Mouse (Mus musculus) cerebellum, adult 9-11 months (tissue): ENCODE measurements around the gene Tgif1.

Experiments
- DNase-seq: peaks from one replicate; pipeline ENCODE4 v3.0.0; 2022

The Tgif1 gene

GRCm38 (mm10) chr17:70853436-70853905, at the start of gene Tgif1:
Gene Tgif1, minus strand, starts transcription at chr17:70853546.
- peak; percentile 10 for DNase-seq

GRCm38 (mm10) chr17:70900660-70901059, 47.3 kb upstream of the Tgif1 start:
- no peak for DNase-seq

DNA sequence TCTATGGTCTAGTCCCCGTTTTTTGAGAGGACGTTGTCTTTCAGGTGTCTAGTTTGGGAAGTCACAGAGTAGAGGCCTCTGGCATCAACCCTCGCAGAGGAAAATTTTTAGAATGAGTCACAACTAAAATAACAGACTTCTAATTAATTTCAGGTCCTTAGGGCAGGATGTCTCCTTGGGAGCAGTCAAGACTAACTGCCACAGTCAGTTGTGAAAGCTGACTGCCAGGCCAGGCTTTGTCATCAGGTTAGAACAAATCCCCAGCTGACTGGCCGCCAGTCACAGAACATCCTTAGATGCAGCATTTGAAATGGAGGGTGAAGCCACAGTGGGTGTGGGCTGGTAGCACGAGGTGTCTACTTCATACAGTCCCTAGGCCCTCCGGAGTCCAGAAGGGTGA, 46.3 kb upstream of the Tgif1 start:
- DNase-seq, result no peak

DNA sequence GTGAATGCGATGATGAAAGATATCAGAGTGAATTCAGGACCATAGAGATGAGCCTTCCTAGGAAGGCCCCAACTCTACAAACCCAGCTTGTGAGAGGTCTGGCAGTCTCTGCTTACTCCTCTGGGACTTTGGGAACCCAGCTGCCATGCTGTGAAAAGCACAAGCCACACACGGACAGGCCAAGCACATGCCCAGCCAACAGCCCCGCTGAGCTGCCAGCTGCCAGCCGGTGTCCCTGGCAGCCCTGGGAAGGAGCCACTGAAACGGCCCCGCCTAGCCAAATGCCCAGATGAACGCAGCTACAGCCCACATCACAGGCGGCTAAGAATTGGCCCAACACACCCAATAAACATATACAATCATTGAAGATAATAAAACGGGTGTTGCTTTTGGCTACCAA, 41.5 kb upstream of the Tgif1 start:
- DNase-seq, result peak; percentile 87

DNA sequence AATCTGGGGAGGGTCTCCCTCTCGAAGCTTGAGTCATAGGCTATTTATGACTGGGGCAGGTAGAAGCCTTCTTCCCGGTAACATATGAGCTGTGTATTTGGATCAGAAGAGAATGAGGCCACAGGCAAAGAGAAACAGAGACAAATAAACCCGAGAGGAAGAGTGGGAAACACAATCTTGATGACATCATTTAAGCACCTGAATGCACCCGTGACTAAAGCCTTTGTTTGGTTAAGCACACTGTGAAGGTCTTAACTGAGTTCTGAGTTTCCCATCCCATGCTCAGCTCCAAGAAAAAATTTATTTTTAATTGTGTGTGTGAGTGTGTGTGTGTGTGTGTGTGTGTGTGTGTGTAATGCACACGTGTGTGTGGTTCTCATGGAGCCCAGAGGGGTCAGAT, 39.8 kb upstream of the Tgif1 start:
- DNase-seq, result no peak

DNA sequence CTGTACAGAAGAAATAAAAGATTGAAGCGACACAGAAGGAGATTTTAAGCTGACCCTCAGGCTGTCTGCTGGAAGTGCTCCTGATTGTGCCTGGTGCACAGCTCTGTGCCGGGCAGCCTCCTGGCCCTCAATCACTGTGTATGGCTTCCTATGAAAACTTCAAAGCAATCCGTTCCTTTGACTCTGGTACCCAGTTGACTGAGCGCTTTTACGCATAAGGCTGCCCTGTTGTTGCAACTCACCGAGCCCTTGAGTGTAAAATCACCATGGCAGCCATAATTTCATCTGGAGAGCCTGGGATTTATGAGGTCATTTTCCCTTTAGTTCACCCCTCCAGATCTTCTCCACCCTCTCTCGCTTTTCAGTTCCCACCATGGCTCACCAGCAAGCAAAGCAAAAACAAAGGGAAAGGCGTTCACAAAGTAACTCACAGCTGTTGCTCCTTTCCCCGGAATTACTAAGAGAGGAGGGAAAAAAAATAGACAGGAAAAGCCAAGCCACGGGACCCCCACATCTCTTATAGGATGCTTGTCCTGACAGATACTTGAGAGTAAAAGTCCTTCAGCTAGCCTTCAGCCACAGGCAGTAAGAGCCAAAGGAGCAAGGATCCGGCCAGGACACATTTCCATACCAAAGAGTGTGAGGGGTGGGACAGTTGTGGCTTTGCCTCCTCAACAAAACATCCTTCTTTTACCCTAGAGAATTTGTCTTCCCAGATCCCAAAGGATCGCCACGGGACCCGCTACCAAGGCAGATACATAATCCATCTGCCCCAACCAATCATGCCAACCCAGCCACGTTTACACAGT, 39.1 kb upstream of the Tgif1 start:
- DNase-seq, result no peak

DNA sequence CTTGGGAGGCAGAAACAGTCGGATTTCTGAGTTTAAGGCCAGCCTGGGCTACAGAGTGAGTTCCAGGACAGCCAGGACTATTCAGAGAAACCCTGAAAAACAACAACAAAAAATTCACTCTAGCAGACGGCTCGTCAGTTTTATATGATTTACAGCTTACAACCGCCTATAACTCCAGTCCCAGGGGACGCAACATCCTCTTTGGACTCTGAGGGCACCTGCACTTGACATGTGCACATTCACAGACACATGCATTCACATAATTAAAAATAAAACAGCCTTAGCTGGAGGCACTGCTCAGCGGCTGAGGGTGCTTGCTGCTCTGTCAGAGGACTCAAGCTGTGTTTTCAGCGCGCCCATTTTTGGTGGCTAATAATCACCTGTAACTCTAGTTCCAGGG, 37.2 kb upstream of the Tgif1 start:
- no peak for DNase-seq

DNA sequence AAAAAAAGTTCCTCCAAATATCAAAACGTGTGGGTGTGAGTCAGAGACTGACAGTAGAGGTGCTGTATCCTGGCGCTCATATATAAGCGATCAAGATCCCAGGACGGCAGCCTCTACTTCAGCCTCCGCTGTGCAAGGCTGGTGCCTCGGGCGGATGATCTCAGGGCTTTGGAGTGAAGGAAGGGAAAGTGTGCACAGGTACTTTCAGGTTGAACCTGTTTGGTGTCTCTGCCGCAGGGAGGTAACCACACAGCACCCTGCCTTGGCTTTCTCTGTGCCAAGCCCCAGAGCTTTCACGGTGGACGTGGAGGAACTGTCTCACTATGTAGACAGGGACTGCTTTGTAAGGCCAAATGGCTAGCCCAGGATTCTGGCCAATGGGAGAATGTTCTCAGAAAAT, 35.3 kb upstream of the Tgif1 start:
- DNase-seq, result no peak

- no peak for DNase-seq
These were observed 34.5 kb upstream of the Tgif1 start for GRCm38 (mm10) chr17:70887848-70888247.

GRCm38 (mm10) chr17:70886641-70887391, 33.5 kb upstream of the Tgif1 start:
- no peak for DNase-seq

DNA sequence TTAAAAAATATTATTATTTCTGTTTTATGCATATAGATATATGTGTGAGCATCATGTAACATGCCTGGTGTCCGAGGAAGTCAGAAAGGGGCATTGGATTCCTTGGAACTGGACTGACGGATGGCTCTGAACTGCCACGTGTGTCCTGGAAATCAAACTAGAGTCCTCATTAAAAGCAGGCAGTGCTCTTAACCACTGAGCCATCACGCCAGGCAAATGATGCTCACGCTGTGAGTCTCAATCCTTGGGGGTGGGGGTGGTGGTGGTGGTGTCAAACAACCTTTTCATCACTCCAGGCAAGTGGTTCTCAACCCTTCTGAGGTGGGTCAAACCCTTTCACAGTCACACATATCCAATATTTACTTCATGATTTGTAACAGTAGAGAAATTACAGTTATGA, 32.5 kb upstream of the Tgif1 start:
- DNase-seq, result no peak

GRCm38 (mm10) chr17:70881934-70882333, 28.6 kb upstream of the Tgif1 start:
- no peak for DNase-seq

GRCm38 (mm10) chr17:70881194-70881593, 27.8 kb upstream of the Tgif1 start:
- no peak for DNase-seq

DNA sequence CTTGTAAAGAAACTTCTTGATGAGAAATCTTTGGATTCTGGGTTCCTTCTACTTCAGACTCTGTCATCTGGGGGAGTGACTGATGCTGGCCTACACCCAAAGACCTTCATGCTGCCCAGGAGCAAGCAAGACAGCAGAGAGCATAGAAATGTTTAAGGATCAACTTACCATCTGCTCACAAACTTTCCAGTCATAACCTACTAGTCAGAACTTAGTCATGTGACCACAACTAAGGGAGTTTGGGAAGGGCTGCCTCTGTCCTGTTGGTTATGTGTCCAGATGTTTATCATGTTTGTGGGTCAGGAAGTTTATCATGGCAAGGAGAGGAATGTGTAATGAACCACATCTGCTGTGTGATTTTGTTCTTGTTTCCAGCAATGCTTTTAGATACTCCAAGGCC, 24.9 kb upstream of the Tgif1 start:
- DNase-seq, result no peak

DNA sequence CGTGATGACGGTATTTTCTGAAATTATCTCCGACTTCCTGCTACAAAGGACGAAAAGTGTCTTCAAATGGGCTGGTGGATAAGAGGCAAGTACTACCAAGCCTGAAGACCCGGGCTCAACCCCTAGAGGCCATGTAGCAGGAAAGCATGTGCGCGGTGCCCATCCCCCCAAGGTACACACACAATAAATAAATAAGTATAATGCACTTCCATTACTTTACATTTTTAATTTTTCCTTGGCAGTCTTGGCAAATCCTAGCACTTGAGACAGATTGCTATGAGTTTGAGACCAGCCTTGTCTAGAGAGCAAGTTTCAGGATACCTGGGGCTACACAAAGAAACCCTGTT, 20.4 kb upstream of the Tgif1 start:
- DNase-seq, result no peak

DNA sequence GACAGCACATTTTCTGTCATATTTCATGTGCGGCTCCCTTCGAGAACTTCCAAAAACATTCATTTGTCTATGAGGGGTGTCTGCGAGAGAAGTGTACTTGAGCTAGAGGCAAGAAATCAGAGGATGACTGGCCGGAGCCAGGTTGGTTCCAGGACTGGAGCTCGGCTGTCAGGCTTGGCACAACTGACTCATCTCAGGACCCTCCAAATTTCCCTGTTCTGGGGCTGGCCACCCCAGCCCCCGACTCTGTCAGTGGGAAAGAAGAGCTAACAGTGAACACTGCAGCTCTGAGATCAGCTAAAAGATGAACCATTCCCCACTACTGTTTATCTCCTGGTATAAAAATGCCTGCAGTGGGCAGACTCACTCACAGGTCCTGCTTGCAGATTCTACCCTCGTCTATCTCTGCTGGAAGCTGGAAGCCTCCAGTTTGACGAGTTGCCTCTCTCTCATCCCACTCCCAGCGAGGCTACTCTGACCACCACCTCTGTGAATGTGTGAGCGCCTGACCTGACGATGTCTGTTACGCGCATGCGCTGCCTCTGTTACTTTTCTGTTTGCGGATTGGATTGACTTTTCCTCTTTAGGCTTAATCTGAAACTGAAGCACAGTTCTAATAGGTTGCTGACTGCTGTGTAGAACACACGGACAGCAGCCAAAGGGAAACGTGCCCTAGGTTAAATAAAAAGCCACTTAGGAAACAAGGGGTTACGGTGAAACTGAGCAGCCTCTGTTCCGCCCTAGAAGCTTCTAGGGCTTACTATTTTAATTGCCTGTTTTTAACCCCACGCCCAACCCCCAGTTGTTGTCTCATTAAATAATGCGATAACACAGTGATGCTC, 19.8 kb upstream of the Tgif1 start:
- DNase-seq, result no peak

DNA sequence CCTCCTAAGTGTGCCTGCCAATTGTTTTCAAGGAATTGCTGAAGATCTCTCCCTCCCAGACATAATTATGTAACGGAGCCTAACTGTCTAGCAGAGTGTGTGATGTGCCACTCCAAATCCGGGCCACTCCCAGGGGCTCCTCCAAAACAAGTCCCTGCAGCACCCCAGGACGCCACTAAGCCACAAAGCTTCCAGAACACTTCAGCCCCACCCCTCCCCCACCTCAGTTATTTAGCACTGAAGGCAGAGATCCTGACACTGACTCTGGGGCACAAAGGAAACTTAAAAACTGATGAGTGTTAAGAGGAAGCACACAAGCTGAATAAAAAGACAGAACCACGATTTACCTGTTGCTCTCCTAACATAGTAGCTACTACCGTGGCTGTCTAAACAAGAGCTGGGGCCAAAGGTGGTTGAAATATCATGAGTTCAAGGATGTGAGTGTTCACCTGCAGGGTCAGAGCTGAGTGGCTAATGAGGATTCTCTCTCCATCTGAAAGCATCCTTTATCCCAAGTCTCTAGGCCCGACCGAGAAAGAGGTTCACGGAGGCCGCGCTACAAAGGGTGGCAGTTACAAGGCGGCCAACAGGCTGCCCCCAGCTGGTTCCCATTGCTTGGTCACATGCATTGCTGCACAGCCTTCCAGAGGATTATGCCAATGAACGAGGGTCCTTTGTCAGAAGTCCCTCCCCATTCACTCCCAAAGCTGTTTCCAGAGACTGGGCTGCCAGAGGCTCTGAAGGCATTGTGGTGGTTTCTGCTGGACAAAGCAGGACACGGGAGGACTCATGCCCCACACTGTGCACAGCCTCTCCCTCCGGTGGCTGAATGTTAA, 19.0 kb upstream of the Tgif1 start:
- DNase-seq, result peak; percentile 9

DNA sequence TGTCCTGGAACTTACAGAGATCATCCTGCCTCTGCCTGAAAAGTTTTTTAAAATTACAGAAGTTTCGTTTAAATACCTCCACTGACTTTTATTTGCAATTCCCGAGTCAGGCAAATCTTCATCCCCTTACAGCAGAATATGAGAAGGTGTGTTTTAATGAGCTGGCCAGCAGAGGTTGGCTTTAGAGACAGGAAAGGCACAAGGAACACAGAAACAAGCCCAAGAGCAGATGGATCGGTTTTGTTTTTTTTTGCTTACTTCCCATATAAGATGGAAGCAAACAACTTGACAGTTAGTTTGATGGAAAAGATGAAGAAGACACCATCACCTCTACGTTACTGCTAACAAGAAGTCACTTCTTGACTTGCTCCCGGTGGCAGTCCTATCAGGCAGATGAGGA, 18.3 kb upstream of the Tgif1 start:
- no peak for DNase-seq

DNA sequence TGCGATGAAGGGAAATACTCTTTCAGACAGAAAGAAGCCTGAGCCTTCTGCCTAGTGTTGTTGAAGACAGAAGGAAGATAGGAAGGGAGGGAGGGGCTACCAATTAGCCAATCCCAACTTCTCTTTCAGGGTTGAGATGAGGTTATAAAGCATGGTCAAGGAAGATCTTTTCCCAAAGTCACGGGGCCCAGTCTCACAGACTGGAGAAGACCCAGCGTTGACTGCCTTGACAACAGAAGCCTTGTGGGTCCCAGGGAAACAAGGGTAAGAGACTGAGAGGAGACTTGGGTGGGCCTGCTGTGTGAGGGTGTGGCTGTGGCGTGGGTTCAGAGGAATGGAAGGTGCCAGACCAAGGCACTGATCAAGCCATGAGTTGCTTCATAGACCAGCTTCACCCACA, 17.2 kb upstream of the Tgif1 start:
- DNase-seq, result no peak

DNA sequence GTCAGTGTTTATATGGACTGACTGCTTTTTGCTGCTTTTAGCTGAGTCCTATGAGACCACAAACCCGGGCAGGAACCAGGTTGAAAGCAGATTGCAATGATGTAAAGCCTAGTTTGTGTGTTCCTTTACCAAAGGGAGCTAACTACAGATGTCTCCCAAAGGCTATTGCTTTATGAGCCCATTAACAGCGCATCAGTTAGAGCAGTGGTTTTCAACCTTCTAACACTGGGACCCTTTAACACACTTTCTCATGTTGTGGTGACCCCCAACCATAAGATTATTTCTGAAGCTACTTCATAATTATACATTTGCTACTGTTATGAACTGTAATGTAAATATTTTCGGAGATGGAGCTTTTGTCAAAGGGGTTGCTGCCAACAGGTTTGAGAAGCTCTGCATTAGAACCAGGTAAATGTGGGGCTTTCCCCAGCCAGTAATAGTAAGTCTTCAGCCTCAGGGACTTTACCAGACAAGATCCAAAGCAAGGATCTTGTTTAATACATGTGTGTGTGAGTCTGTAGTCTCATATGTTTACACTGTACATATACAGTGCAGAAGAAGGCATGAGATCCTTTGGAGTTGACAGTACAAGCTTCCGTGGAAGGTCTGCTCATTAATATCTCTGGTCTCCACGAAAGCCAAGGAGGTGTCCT, 15.4 kb upstream of the Tgif1 start:
- no peak for DNase-seq

DNA sequence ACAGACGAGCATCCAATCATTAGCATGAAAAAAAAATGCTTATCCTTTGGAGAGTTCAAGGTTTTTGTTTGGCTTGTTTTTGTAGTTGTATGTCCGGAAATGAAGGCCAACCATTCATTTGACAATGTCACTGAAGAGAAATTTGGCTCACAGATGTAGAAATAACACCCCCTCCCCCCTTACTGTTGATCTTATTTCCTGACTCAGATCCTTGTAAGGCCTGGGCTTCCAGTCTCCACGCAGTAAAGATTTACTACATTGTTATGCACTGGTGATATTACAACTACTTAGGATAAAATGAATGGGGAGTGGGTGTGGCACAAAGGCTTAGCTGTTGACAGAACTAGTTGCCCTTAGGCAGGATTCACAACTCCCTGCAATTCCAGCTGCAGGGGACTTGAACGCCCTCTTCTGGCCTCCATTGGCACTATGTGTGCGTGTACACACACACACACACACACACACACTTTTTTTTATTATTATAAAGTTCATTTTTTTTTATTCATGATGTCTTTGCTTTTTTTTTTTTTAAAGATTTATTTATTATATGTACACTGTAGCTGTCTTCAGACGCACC, 13.3 kb upstream of the Tgif1 start:
- no peak for DNase-seq

GRCm38 (mm10) chr17:70866029-70866428, 12.7 kb upstream of the Tgif1 start:
- no peak for DNase-seq
